Mouse (Mus musculus): ENCODE measurements around the gene N4bp1.
A peak's percentile ranks its signal among the peaks of the same experiment; 100 is the strongest.

N4bp1 gene

DNA sequence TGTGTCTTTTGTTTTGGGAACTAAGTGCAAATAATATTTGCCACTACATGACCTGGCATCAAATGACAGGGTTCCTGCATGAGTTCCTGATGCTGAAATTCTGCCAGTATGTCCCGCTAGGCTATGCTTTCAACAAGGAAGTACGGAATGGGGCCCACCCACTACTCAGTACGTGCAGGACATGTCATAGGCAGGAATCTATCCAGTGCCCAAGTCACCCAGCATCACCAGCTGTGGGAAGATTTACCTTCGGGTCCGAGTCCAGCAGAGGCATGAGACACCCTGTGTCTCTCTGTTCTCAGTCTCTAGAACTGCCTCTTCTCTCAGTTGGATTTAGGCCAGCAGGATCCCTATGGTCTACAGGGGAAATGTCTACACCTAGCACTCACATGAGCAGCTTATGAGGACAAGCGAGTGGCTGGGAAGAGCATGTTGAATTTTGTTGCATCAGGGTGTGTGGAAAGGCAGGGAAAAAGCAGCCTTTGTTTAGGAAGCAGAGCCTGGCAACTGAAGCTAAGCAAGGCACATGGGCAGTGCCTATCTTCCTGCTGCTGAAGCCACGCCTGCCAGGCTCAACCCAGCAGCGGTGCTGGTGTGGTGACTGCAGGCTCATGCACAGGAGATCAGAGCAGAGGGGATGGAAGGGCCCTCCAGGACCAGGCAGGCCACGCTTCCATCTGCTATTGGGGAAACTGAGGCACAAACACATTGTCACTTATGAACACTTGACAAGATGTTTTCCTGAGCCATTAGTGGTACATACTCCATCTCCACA, 59.2 kb downstream of the N4bp1 start:
- DNase-seq (ENCODE audit: low spot score in 2 of 2): no peak

DNA sequence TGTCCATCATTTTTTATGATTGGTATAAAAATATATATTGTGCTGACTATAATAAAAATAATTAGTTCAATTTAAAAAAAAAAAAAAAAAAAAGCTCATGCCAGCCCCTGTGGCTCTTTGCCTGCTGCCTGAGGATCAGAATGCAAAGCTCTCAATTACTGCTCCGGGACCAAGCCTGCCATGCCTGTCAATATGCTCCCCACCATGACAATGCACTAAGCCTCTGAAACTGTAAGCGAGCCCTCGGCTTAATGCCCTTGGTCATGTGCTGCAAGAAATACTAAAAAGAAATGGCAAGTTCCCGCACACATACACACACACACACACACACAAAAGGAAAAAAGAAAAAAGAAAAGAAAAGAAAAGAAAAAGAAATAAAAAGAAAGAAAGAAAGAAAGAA, 60.3 kb downstream of the N4bp1 start:
- DNase-seq (ENCODE audit: low spot score in 2 of 2): no peak

- no peak for DNase-seq (ENCODE audit: low spot score in 2 of 2)
These were observed 64.3 kb downstream of the N4bp1 start for GRCm38 (mm10) chr8:86820756-86821201.

DNA sequence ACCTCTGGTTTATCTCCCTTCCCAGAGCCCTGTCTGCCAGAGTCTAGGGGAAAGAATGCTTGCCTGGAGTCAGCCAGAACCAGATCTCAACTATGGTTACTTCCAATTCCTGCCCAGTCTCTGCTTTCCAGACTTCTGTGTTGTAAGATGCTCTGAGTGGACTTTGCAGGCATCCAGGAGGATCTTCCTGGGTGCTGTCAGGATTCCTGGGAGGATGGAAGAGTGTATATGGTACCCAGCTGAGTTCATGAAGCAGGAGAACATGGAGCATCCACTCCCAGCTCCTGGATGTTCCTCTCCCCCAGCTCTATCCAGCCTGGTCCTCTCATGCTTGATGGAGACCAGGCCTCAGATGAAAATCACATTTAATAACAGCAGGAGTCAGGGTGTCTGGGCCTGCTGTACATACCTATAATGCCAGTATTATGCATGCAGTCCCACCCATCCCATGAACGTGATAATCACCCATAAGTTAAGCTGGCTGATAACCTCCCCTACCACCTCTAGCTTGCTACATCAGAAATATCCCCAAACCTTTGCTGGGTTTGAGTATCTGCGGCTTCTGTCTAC, 64.8 kb downstream of the N4bp1 start:
- DNase-seq (ENCODE audit: low spot score in 2 of 2): no peak

- no peak for DNase-seq (ENCODE audit: low spot score in 2 of 2)
These were observed 65.6 kb downstream of the N4bp1 start for GRCm38 (mm10) chr8:86819426-86819825.

DNA sequence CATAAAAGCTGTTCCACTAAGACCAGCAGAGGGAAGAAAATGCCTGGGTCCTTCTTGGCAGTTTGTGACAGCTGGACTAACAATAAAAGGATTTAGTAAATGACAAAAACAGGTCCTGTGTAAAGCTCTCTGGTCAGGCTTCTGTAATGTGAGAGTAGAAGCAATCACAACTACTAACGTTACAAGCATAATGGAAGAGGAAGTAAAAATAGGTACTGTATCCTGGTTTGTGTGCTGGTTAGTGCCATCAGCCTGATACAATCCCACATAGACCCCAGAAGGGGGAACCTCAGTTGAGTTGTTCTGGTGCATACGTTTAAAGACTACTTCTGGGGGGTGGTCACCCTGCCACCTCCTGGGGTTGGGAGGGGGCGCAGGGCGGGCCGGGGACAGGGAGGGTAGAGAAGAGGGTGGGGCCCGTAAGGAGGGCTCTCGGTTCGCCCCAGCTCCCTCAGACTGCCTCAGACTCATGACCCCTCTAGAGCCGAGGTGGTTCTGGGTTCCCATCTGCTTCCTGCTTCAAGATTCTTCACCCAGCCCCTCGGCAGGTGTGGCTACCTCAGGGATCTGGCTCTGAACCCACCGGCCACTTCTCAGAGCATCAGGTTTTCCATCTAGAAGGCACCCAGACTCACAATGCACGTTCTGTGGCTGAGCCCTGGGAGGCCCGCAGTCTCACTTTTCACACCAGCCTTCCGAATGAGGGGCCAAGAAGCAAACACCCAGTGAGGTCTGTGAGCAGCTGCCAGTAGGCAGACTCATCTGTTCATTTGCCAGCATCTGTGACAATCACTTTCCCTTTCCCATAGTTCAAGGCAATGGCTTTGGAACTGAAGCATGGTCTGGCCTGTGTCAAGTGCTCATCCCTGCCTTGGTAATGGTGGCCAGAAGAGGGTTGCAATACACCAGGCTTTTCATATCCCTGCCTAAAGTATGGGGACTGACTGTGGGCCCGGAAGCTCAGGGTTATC, 75.8 kb downstream of the N4bp1 start:
- no peak for DNase-seq (ENCODE audit: low spot score in 2 of 2)

- peak in 1 of 2 experiments; percentile 18 for DNase-seq (ENCODE audit: low spot score in 2 of 2)
These were observed 76.8 kb downstream of the N4bp1 start for GRCm38 (mm10) chr8:86808239-86808638.

GRCm38 (mm10) chr8:86801988-86802387, 83.1 kb downstream of the N4bp1 start:
- DNase-seq (ENCODE audit: low spot score in 2 of 2): no peak

DNA sequence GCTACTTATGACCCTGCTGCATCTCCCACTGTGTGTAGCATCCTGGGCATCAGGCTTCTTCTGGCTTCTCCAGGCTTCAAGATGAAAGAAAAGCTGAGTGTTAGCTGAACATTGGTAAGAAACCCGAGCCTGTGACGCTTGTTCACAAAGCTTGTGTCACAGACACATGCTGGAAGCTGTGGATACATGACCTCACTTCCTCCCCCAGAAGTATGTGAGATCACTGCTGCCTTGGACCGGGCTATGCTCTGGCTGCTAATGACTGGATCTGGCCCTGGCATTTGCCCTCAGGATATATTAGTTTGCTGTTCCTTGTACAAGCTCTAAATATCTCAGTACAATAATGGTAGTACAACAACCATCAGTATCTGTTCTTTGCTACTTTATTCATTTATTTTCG, 84.1 kb downstream of the N4bp1 start:
- no peak for DNase-seq (ENCODE audit: low spot score in 2 of 2)

GRCm38 (mm10) chr8:86798141-86798540, 86.9 kb downstream of the N4bp1 start:
- DNase-seq (ENCODE audit: low spot score in 2 of 2): no peak

DNA sequence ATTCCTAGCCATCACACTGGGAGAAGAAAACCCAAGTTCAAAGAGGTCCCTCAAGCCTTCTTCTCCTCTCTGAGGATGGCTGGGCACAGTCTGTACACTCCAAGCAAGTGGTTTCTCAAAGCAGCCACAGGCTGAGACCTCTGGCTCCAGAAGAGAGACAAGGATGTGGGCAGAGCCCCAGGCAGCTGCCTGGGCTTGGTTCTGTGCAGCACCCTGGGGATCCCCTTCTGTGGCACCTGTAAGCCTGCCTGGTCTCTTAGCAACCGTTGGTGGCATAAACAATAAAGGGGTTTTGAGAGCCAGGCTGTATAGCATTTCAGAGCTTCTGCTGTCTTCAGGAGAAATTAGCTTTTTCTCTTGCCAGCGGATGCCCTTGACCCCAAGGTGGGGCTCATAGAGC, 87.4 kb downstream of the N4bp1 start:
- DNase-seq (ENCODE audit: low spot score in 2 of 2): no peak

GRCm38 (mm10) chr8:86794716-86795115, 90.3 kb downstream of the N4bp1 start:
- no peak for DNase-seq (ENCODE audit: low spot score in 2 of 2)

- DNase-seq (ENCODE audit: low spot score in 2 of 2): no peak
These were observed 93.5 kb downstream of the N4bp1 start for GRCm38 (mm10) chr8:86791542-86791941.

DNA sequence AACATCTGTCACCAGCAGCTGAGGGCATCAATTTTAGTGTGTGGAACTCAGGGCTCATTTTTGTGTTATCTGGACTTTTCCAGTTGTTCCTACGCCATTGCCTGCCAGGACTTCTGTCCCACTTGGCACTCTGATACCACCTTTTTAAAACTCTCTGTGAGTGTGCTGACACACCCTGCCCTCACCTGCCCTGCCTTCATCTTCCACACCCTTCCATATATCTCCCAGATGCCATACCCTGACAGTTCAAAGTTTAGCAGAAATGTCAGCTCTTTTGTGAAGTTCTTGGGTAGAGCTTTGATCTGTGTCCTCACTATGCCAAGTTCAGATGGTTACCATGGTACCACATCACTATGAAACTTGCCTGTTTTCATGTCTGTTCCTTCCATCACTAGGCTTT, 95.5 kb downstream of the N4bp1 start:
- no peak for DNase-seq (ENCODE audit: low spot score in 2 of 2)

DNA sequence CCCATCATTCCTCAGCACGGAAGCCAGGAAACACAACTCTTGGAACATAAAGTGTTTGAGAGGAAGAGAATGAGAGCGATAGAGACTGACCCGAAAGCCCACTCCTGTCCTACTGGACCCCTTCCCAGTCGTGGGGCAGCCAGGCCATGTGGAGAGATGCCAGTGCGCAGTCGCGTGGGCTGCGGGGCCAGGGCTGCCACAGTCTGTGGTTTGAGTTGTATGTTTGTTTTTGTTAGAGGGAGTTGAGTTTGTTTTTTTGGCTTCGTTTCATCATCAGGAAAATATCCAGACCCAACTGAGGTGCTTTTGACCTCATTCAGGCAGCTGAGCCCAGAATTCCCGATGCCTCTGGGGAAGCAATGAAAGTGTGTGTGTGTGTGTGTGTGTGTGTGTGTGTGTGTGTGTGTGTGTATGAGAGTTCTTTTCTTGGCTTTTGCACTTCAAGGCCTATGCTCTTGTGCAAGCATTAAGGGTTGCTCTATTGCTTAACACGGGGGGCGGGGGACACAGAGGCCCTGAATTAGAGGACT, 97.1 kb downstream of the N4bp1 start:
- peak; percentile 78 to 79 for DNase-seq (ENCODE audit: low spot score in 2 of 2)

DNA sequence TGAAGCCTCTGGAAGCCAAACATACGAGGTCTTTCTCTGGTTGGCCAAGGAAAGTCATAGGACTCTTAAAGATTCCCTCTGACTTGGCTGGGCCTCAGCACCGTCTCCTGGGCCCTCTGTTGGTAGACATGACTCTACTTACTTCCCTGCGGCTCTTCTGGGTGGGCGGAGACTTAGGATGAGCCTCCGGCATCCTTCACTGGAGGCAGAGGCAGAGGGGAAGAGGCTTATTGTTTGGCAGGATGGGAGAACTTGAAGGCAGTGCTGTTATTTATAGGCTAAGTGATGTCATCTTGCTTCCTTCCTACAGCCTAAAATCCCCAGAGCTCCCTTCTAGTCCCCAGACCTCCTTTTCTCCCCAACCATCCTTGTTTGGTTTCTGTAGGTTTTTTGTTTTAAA, 98.6 kb downstream of the N4bp1 start:
- peak; percentile 35 to 67 for DNase-seq (ENCODE audit: low spot score in 2 of 2)

GRCm38 (mm10) chr8:86781094-86781493, 104.0 kb downstream of the N4bp1 start:
- no peak for DNase-seq (ENCODE audit: low spot score in 2 of 2)

GRCm38 (mm10) chr8:86779207-86779606, 105.9 kb downstream of the N4bp1 start:
- DNase-seq (ENCODE audit: low spot score in 2 of 2): no peak

GRCm38 (mm10) chr8:86769945-86770715, 114.9 kb downstream of the N4bp1 start:
- DNase-seq (ENCODE audit: low spot score in 2 of 2): no peak

- peak; percentile 49 to 76 for DNase-seq (ENCODE audit: low spot score in 2 of 2)
These were observed 116.6 kb downstream of the N4bp1 start for GRCm38 (mm10) chr8:86768499-86768898.

DNA sequence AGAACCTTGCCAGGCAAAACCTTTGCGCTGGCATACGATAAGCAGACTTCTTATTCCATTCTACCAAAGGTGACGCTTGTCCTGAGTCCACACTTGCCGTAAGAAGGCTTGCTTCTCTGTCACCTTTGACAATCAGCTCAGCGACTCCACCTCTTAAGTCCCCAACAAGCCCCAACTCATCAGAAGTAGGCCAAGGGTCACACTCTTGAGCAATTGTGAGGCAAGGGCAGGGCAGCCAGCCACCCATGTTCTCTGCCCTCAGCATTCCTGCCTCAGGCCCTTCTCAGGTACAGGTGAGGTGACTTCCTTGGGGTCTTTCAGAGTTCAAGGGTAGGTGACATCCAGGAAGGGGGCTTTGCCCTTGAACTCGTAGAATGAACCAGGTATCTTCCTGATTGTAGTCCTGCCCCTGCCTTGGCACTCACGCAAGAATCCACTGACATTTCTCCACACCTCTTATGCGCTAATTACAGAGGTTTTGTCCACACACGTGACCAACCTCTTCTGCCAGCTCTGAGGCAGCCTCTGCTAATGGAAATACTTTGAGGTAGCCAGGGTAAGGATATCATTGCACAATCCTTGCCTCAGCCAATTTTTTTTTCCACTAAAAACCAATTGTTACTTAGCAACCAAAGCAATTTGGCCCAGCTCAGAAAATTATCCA, 118.4 kb downstream of the N4bp1 start:
- peak in 1 of 2 experiments; percentile 50 for DNase-seq (ENCODE audit: low spot score in 2 of 2)
